Mouse (Mus musculus): ENCODE data around the gene Creld1. TPM values are rescaled to one million over a fixed set of nuclear protein-coding genes. Genes with fewer than 3 reads are reported as not detected.

Creld1 gene
- polyA plus RNA-seq, 1 experiment from 2014 or later: 74.8 TPM

GRCm38 (mm10) chr6:113444207-113444965 is 38.7 kb upstream of the Creld1 start:
- Histone ChIP-seq H3K9me3 (no peaks in the 10 kb centered on the region), H3K36me3 (replicated peaks) (peaks cover 21% of the 10 kb centered on the region), H3K4me3 (no peak overlapping the region), H3K27me3 (replicated peaks) (no peaks in the 10 kb centered on the region), H3K27ac (no peak overlapping the region), H3K4me2 (no peak overlapping the region), H3K9ac (no peak overlapping the region), H3K4me1 (peaks cover 18% of the 10 kb centered on the region)
- WGBS: 88% methylated on average over 8 of the region's 8 CpGs
- no peak for ATAC-seq (replicated peaks)

- Histone ChIP-seq H3K4me3 (no peak overlapping the region), H3K9ac (no peak overlapping the region), H3K9me3 (no peaks in the 10 kb centered on the region), H3K4me1 (peaks cover 13% of the 10 kb centered on the region), H3K4me2 (no peak overlapping the region), H3K27ac (no peak overlapping the region), H3K27me3 (replicated peaks) (no peaks in the 10 kb centered on the region), H3K36me3 (replicated peaks) (peaks cover 21% of the 10 kb centered on the region)
- WGBS: 96% methylated on average over 4 of the region's 4 CpGs
- no peak for ATAC-seq (replicated peaks)
Measured at GRCm38 (mm10) chr6:113447639-113448038, 35.5 kb upstream of the Creld1 start.

DNA sequence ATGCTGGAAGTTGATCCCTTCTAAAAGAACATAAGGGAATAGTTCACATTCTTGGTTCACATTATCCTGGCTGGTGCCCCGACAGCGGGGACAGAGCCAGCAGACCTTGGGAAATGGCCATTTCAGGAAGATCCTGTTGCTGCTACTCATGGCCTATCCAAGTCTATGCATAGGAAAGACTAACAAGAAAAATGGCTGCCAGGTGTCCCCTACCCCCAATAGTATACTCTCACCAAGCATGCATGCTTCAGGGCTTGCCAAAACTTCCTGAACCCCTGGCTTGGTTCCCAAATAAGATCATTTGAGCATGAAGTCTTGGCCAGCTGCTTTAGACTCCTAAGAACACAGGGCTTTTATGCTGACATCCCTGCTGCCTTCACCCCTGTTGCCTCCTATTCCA is 31.3 kb upstream of the Creld1 start:
- H3K4me3 ChIP-seq: no peak overlapping the region
- 78% methylated on average over 2 of the region's 2 CpGs for WGBS
- H3K36me3 ChIP-seq (replicated peaks): peaks cover 20% of the 10 kb centered on the region
- no peak for ATAC-seq (replicated peaks)
- no peaks in the 10 kb centered on the region for H3K4me1 ChIP-seq
- no peaks in the 10 kb centered on the region for H3K27me3 ChIP-seq (replicated peaks)
- H3K9ac ChIP-seq: no peak overlapping the region
- H3K4me2 ChIP-seq: no peak overlapping the region
- H3K27ac ChIP-seq: no peak overlapping the region
- no peaks in the 10 kb centered on the region for H3K9me3 ChIP-seq

GRCm38 (mm10) chr6:113455007-113455406 is 28.1 kb upstream of the Creld1 start:
- no peak overlapping the region for H3K9ac ChIP-seq
- H3K36me3 ChIP-seq (replicated peaks): no peaks in the 10 kb centered on the region
- no peaks in the 10 kb centered on the region for H3K9me3 ChIP-seq
- H3K27me3 ChIP-seq (replicated peaks): no peaks in the 10 kb centered on the region
- no peaks in the 10 kb centered on the region for H3K4me1 ChIP-seq
- H3K27ac ChIP-seq: no peak overlapping the region
- no peak for ATAC-seq (replicated peaks)
- H3K4me3 ChIP-seq: no peak overlapping the region
- no peak overlapping the region for H3K4me2 ChIP-seq
- WGBS: 67% methylated on average over 5 of the region's 5 CpGs

DNA sequence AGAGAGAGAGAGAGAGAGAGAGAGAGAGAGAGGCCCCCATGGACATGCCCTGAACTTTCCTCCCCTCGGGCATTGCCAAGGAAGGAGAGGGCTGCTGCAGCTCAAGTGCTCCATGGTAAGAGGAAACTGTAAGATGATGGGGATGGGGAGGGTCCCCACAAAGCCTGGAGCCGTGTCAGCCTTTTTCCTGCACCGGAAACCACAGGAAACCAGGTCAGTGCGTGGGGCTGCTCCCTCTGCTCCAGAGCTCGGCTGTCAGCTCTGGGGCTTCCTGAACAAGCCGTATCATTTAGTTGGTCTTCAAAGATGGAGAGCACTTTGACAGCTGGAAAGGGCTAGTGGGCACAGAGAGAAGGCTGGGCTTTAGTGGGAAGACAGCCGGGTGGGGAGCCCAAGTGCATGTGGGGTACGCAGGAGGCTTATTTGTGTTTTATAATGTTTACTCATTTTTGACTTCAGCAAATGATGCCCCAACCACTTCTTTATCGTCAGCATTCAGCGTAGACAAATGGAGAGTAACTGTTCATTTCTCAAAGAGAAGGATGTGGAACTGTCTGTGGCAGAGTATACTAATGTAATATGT is 25.1 kb upstream of the Creld1 start, which contains the start of gene Il17re:
Il17re (plus strand) TSS at position 533 of the 583 bp plus-strand sequence.
- WGBS: 82% methylated on average over 10 of the region's 10 CpGs
- H3K4me2 ChIP-seq: no peak within 1 kb of the TSS
- no peak within 1 kb of the TSS for H3K4me3 ChIP-seq
- ATAC-seq (replicated peaks): no peak
- no peaks in the 10 kb centered on the region for H3K4me1 ChIP-seq
- no peak within 1 kb of the TSS for H3K27ac ChIP-seq
- no peaks in the 10 kb centered on the region for H3K27me3 ChIP-seq (replicated peaks)
- no peaks in the 10 kb centered on the region for H3K36me3 ChIP-seq (replicated peaks)
- no peaks in the 10 kb centered on the region for H3K9me3 ChIP-seq
- H3K9ac ChIP-seq: no peak within 1 kb of the TSS

GRCm38 (mm10) chr6:113458635-113459034 is 24.5 kb upstream of the Creld1 start:
- Histone ChIP-seq H3K4me3 (no peak overlapping the region), H3K9me3 (no peaks in the 10 kb centered on the region), H3K27me3 (replicated peaks) (no peaks in the 10 kb centered on the region), H3K4me2 (no peak overlapping the region), H3K9ac (no peak overlapping the region), H3K36me3 (replicated peaks) (no peaks in the 10 kb centered on the region), H3K27ac (no peak overlapping the region), H3K4me1 (no peaks in the 10 kb centered on the region)
- WGBS: 68% methylated on average over 10 of the region's 10 CpGs
- no peak for ATAC-seq (replicated peaks)

- no peak for ATAC-seq (replicated peaks)
- WGBS: 73% methylated on average over 7 of the region's 7 CpGs
- H3K9me3 ChIP-seq: no peaks in the 10 kb centered on the region
Measured at GRCm38 (mm10) chr6:113464040-113464439, 19.1 kb upstream of the Creld1 start.

GRCm38 (mm10) chr6:113465602-113466001 is 17.5 kb upstream of the Creld1 start:
- Histone ChIP-seq H3K9me3 (no peaks in the 10 kb centered on the region), H3K27ac (no peak overlapping the region), H3K9ac (no peak overlapping the region), H3K4me1 (peaks cover 12% of the 10 kb centered on the region), H3K27me3 (replicated peaks) (peaks cover 13% of the 10 kb centered on the region), H3K36me3 (replicated peaks) (no peaks in the 10 kb centered on the region), H3K4me3 (no peak overlapping the region), H3K4me2 (no peak overlapping the region)
- ATAC-seq (replicated peaks): no peak
- WGBS: 46% methylated on average over 5 of the region's 5 CpGs

More at GRCm38 (mm10) chr6:113464040-113464439, 19.1 kb upstream of the Creld1 start:
- H3K36me3 ChIP-seq (replicated peaks): no peaks in the 10 kb centered on the region
- peaks cover 2% of the 10 kb centered on the region for H3K4me1 ChIP-seq
- no peak overlapping the region for H3K4me3 ChIP-seq
- H3K4me2 ChIP-seq: no peak overlapping the region
- H3K27me3 ChIP-seq (replicated peaks): no peaks in the 10 kb centered on the region
- no peak overlapping the region for H3K27ac ChIP-seq
- H3K9ac ChIP-seq: no peak overlapping the region

GRCm38 (mm10) chr6:113468512-113468911 is 14.6 kb upstream of the Creld1 start:
- Histone ChIP-seq H3K27ac (no peak overlapping the region), H3K4me1 (peaks cover 12% of the 10 kb centered on the region), H3K4me3 (no peak overlapping the region), H3K9ac (no peak overlapping the region), H3K36me3 (replicated peaks) (no peaks in the 10 kb centered on the region), H3K27me3 (replicated peaks) (peaks cover 24% of the 10 kb centered on the region), H3K9me3 (no peaks in the 10 kb centered on the region), H3K4me2 (no peak overlapping the region)
- ATAC-seq (replicated peaks): no peak; the same call in 1 of the 2 replicates
- 72% methylated on average over 3 of the region's 3 CpGs for WGBS

- 9% methylated on average over 9 of the region's 9 CpGs for WGBS
- ATAC-seq (replicated peaks): peak; percentile 79; the same call in 1 of the 2 replicates
- Histone ChIP-seq H3K9me3 (no peaks in the 10 kb centered on the region), H3K36me3 (replicated peaks) (no peaks in the 10 kb centered on the region), H3K9ac (0 out of 2 replicates have a peak overlapping the region, but pooled peaks have one; percentile 32), H3K4me3 (peak overlapping the region; percentile 40), H3K4me2 (peak overlapping the region; percentile 72), H3K27me3 (replicated peaks) (peaks cover 24% of the 10 kb centered on the region), H3K4me1 (peaks cover 12% of the 10 kb centered on the region), H3K27ac (no peak overlapping the region)
Measured at GRCm38 (mm10) chr6:113469021-113469420, 14.1 kb upstream of the Creld1 start.

GRCm38 (mm10) chr6:113469432-113469831 is 13.7 kb upstream of the Creld1 start:
- H3K4me1 ChIP-seq: peaks cover 12% of the 10 kb centered on the region
- H3K36me3 ChIP-seq (replicated peaks): no peaks in the 10 kb centered on the region
- H3K4me2 ChIP-seq: peak overlapping the region; percentile 72
- no peak overlapping the region for H3K27ac ChIP-seq
- H3K27me3 ChIP-seq (replicated peaks): peaks cover 24% of the 10 kb centered on the region
- ATAC-seq (replicated peaks): peak; percentile 70
- 1% methylated on average over 31 of the region's 31 CpGs for WGBS
- peak overlapping the region; percentile 40 for H3K4me3 ChIP-seq
- peak overlapping the region; percentile 32; the same call in 1 of the 2 replicates for H3K9ac ChIP-seq
- H3K9me3 ChIP-seq: no peaks in the 10 kb centered on the region

GRCm38 (mm10) chr6:113471297-113471936 is 11.7 kb upstream of the Creld1 start, which contains the start of gene Il17rc:
TSS of gene Il17rc (plus strand) at chr6:113471427.
- no peaks in the 10 kb centered on the region for H3K9me3 ChIP-seq
- no peak within 1 kb of the TSS for H3K27ac ChIP-seq
- H3K27me3 ChIP-seq (replicated peaks): peaks cover 24% of the 10 kb centered on the region
- ATAC-seq (replicated peaks): no peak
- no peak within 1 kb of the TSS; the same call in 1 of the 2 replicates for H3K4me2 ChIP-seq
- no peak within 1 kb of the TSS for H3K9ac ChIP-seq
- H3K4me3 ChIP-seq: no peak within 1 kb of the TSS
- H3K4me1 ChIP-seq: peaks cover 12% of the 10 kb centered on the region
- no peaks in the 10 kb centered on the region for H3K36me3 ChIP-seq (replicated peaks)
- WGBS: 13% methylated on average over 12 of the region's 12 CpGs

Measured in midbrain, embryonic 15.5 days (tissue).